Mouse (Mus musculus): ENCODE measurements around the gene D930020B18Rik. TPM values are rescaled to one million over a fixed set of nuclear protein-coding genes. Genes with fewer than 3 reads are reported as not detected.

The D930020B18Rik gene
- total RNA-seq, 1 experiment from 2014 or later: not detected

GRCm38 (mm10) chr10:121742336-121742735 lies 100.9 kb downstream of the D930020B18Rik start:
- no peak for ATAC-seq (replicated peaks; ENCODE audit: insufficient number of reproducible peaks, low FRiP score, low TSS enrichment, poor library complexity, severe bottlenecking)

Other genes starting within 250 kb of the D930020B18Rik start
- gene Rassf3, start 165.2 kb upstream of the D930020B18Rik start, total RNA-seq (2017): 80.1 to 98.6 TPM (median 93.0 TPM) in 3 replicates
- 135 to 157 TPM (median 139 TPM) in 3 replicates for gene Tbk1, start 54.8 kb upstream of the D930020B18Rik start, total RNA-seq (2017)
- 30.4 to 51.3 TPM (median 32.6 TPM) in 3 replicates for gene Xpot, start 15.3 kb upstream of the D930020B18Rik start, total RNA-seq (2017)
- gene BC048403, start 98.3 kb downstream of the D930020B18Rik start, total RNA-seq (2017): 2.6 to 4.1 TPM (median 2.8 TPM) in 3 replicates

All from monocyte, adult 5-6 weeks (primary cell).